9 mouse cellular contexts compared by ENCODE assay signal in the genomic region with DNA sequence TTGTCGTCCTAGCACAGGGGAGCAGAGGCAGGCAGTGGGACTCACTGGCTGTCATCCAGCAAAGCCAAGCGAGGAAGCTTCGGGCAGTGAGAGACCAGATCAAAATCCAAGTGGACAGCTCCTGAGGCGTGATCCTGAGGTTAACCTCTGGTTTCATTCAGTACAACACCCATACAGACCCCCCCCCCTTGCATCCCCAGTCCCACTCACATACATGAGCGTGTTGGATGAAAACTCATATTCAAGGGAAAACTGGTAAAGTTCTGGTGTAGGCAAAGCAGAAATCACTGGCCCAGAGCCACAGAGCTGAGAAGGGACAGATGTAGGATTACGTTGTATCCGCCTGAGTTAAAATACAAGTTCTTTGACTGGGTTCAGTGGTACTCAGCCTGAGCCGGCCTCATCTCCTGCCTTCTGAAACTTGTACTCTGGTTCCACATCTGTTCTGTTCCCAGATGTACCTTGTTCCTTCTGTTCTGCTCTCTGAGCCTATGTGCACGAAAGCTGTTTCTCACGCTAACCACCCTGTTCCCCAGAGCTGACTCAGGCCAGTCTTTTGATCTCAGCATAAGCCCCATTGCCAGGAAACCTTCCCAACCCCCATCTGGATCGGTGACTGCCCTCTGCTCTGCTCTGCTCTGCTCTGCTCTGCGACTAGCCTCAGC.
DNase-seq lines count a peak whose midpoint lies in the region; ATAC-seq and TF ChIP-seq lines count a peak whose summit lies in the region.
"Had no signal": no experiment of that assay in that cellular context is flagged by ENCODE, and none has a peak within 500 bp of the region (broad histone marks: within the 10 kb centered on the region; RNA-seq: fewer than 3 reads in every experiment).

No protein-coding gene starts in this region.

- TF ChIP-seq POLR2A in lung, adult 2 months (IDR thresholded peaks at IDR 0.05; ENCODE audit: borderline replicate concordance, extremely low read depth, low read depth, low read length): no peak

- no peaks in the 10 kb centered on the region for H3K9me3 ChIP-seq in lung, embryonic 16.5 days (ENCODE audit: control insufficient read depth, low read length)
- H3K9me3 ChIP-seq in kidney, embryonic 15.5 days (replicated peaks): no peaks in the 10 kb centered on the region
- H3K9me3 ChIP-seq in midbrain, embryonic 14.5 days (ENCODE audit: control insufficient read depth, low read length): no peaks in the 10 kb centered on the region
- H3K9me3 ChIP-seq in forebrain, postnatal 0 days (ENCODE audit: low read length): no peaks in the 10 kb centered on the region

- H3K4me3 ChIP-seq in lung, embryonic 16.5 days (ENCODE audit: low read length): no peak overlapping the region
- H3K4me3 ChIP-seq in lung, adult 2 months (replicated peaks; ENCODE audit: extremely low read depth, low read depth, low read length): no peak overlapping the region
- no peak overlapping the region for H3K4me3 ChIP-seq in kidney, embryonic 15.5 days (replicated peaks)
- H3K4me3 ChIP-seq in midbrain, embryonic 14.5 days (replicated peaks; ENCODE audit: low read depth, low read length): no peak overlapping the region
- no peak overlapping the region for H3K4me3 ChIP-seq in forebrain, postnatal 0 days (ENCODE audit: low read depth, low read length)
- H3K4me3 ChIP-seq: myocyte had no signal

- H3K36me3 ChIP-seq in lung, embryonic 16.5 days (ENCODE audit: control insufficient read depth, insufficient read depth, low read length): no peaks in the 10 kb centered on the region
- no peaks in the 10 kb centered on the region for H3K36me3 ChIP-seq in kidney, embryonic 15.5 days
- no peaks in the 10 kb centered on the region for H3K36me3 ChIP-seq in midbrain, embryonic 14.5 days (ENCODE audit: control insufficient read depth, insufficient read depth, low read length)
- H3K36me3 ChIP-seq in forebrain, postnatal 0 days (ENCODE audit: insufficient read depth): no peaks in the 10 kb centered on the region

- DNase-seq in adrenal gland, postnatal 10 days: peak; percentile 15
- DNase-seq in adrenal gland, adult 18-20 months (ENCODE audit: low spot score in 2 of 2): no peak
- DNase-seq in lung, adult 2 months: no peak
- peak; percentile 28 for DNase-seq in midbrain, embryonic 14.5 days
- no peak for DNase-seq in forebrain, postnatal 0 days

- no peak for TF ChIP-seq CTCF in lung, adult 2 months (IDR thresholded peaks at IDR 0.05; ENCODE audit: insufficient read depth, low read length)
- no peak for TF ChIP-seq CTCF in forebrain, postnatal 0 days (IDR thresholded peaks at IDR 0.05; ENCODE audit: low read depth)

- no peak overlapping the region for H3K4me2 ChIP-seq in lung, embryonic 16.5 days (ENCODE audit: low read depth, low read length)
- H3K4me2 ChIP-seq in kidney, embryonic 15.5 days: no peak overlapping the region
- H3K4me2 ChIP-seq in midbrain, embryonic 14.5 days (ENCODE audit: low read length): no peak overlapping the region
- H3K4me2 ChIP-seq in forebrain, postnatal 0 days (ENCODE audit: low read depth): no peak overlapping the region

- ATAC-seq in lung, embryonic 16.5 days (ENCODE audit: low read depth): peak; percentile 41
- peak; percentile 54 for ATAC-seq in kidney, embryonic 15.5 days (replicated peaks; ENCODE audit: low FRiP score)
- no peak for ATAC-seq in midbrain, embryonic 14.5 days (ENCODE audit: low FRiP score, low TSS enrichment)
- ATAC-seq in megakaryocyte, adult 5-6 weeks (ENCODE audit: poor library complexity, severe bottlenecking): no peak
- no peak for ATAC-seq in forebrain, postnatal 0 days

- H3K4me1 ChIP-seq in lung, embryonic 16.5 days (replicated peaks; ENCODE audit: control insufficient read depth, insufficient read depth, low read length): no peaks in the 10 kb centered on the region; the same call in 1 of the 2 replicates
- H3K4me1 ChIP-seq in lung, adult 2 months (ENCODE audit: control insufficient read depth, insufficient read depth, low read length): no peaks in the 10 kb centered on the region
- H3K4me1 ChIP-seq in kidney, embryonic 15.5 days: peaks cover 9% of the 10 kb centered on the region; the same call in 1 of the 2 replicates
- peaks cover 13% of the 10 kb centered on the region; the same call in 1 of the 2 replicates for H3K4me1 ChIP-seq in midbrain, embryonic 14.5 days (ENCODE audit: control insufficient read depth, insufficient read depth, low read length)
- H3K4me1 ChIP-seq in forebrain, postnatal 0 days (ENCODE audit: insufficient read depth): no peaks in the 10 kb centered on the region

- H3K27me3 ChIP-seq in lung, embryonic 16.5 days (ENCODE audit: control insufficient read depth, insufficient read depth, low read depth, low read length): no peaks in the 10 kb centered on the region
- H3K27me3 ChIP-seq in kidney, embryonic 15.5 days: no peaks in the 10 kb centered on the region
- H3K27me3 ChIP-seq in midbrain, embryonic 14.5 days (ENCODE audit: control insufficient read depth, insufficient read depth, low read length): no peaks in the 10 kb centered on the region
- H3K27me3 ChIP-seq in forebrain, postnatal 0 days (ENCODE audit: insufficient read depth, low read length): no peaks in the 10 kb centered on the region

- H3K27ac ChIP-seq in lung, embryonic 16.5 days (ENCODE audit: low read length): no peak overlapping the region
- no peak overlapping the region for H3K27ac ChIP-seq in kidney, embryonic 15.5 days
- H3K27ac ChIP-seq in midbrain, embryonic 14.5 days (replicated peaks; ENCODE audit: low read depth, low read length): no peak overlapping the region
- H3K27ac ChIP-seq in forebrain, postnatal 0 days (ENCODE audit: low read depth, low read length): no peak overlapping the region

- 21% methylated on average over 12 of the region's 12 CpGs for WGBS in lung, embryonic 16.5 days
- WGBS in lung, adult 2 months: 40% methylated on average over 12 of the region's 12 CpGs
- 22% methylated on average over 12 of the region's 12 CpGs for WGBS in kidney, embryonic 15.5 days
- 21% methylated on average over 12 of the region's 12 CpGs for WGBS in midbrain, embryonic 14.5 days
- WGBS in forebrain, postnatal 0 days: 31% methylated on average over 12 of the region's 12 CpGs

- no peak overlapping the region for H3K9ac ChIP-seq in lung, embryonic 16.5 days (ENCODE audit: low read length)
- H3K9ac ChIP-seq in kidney, embryonic 15.5 days: no peak overlapping the region
- H3K9ac ChIP-seq in midbrain, embryonic 14.5 days (replicated peaks; ENCODE audit: low read length): no peak overlapping the region
- no peak overlapping the region for H3K9ac ChIP-seq in forebrain, postnatal 0 days

Comparison
In these comparisons a context has a peak if more than half of its experiments do, and no peak if none do; other contexts are left out.
1. DNase-seq: peak in adrenal gland, postnatal 10 days (single experiment) and midbrain, embryonic 14.5 days (single experiment); none in adrenal gland, adult 18-20 months (0 of 2), lung, adult 2 months (single experiment) and forebrain, postnatal 0 days (single experiment).
2. ATAC-seq: peak in lung, embryonic 16.5 days (single experiment) and kidney, embryonic 15.5 days (single experiment); none in midbrain, embryonic 14.5 days (single experiment), megakaryocyte, adult 5-6 weeks (single experiment) and forebrain, postnatal 0 days (single experiment).